ENCODE assay signal across 23 mouse cellular contexts in genomic region chr10:62316467-62316866, GRCm38 (mm10).
"Had no signal": no experiment of that assay in that cellular context is flagged by ENCODE, and none has a peak within 500 bp of the region (broad histone marks: within the 10 kb centered on the region; RNA-seq: fewer than 3 reads in every experiment).

No protein-coding gene starts in this region.

- H3K27ac ChIP-seq: heart, adult 2 months; hindbrain, embryonic 13.5 days; hindbrain, embryonic 15.5 days; hindbrain, postnatal 0 days; layer of hippocampus, adult 2 months; left cerebral cortex, adult 2 months; limb, embryonic 10.5 days; limb, embryonic 12.5 days; liver, embryonic 13.5 days; liver, embryonic 15.5 days had no signal

- H3K4me3 ChIP-seq: heart, adult 2 months; hindbrain, embryonic 13.5 days; hindbrain, embryonic 15.5 days; layer of hippocampus, adult 2 months; left cerebral cortex, adult 2 months; limb, embryonic 10.5 days; limb, embryonic 12.5 days; liver, embryonic 13.5 days; liver, embryonic 15.5 days had no signal

- H3K4me2 ChIP-seq: hindbrain, embryonic 13.5 days; hindbrain, embryonic 15.5 days; limb, embryonic 12.5 days; liver, embryonic 11.5 days; liver, embryonic 13.5 days; liver, embryonic 15.5 days had no signal

- H3K36me3 ChIP-seq: limb, embryonic 12.5 days had no signal

- ATAC-seq: hindbrain, postnatal 0 days; intestine, embryonic 16.5 days; liver, postnatal 0 days had no signal

- H3K9me3 ChIP-seq: hindbrain, embryonic 13.5 days; hindbrain, embryonic 15.5 days; limb, embryonic 10.5 days; limb, embryonic 12.5 days; liver, embryonic 13.5 days; liver, embryonic 15.5 days had no signal

- H3K4me1 ChIP-seq: hindbrain, embryonic 15.5 days had no signal

- H3K27me3 ChIP-seq: hindbrain, embryonic 13.5 days; hindbrain, embryonic 15.5 days; limb, embryonic 12.5 days; liver, embryonic 13.5 days; liver, embryonic 15.5 days had no signal

- DNase-seq: gastrocnemius, postnatal 14 days; gastrocnemius, postnatal 36 days; heart, adult 11 months; heart, adult 2 months; heart, postnatal 10 days; kidney, adult 11 months; kidney, adult 8-10 months; kidney, postnatal 10 days; kidney, postnatal 25 days; kidney, postnatal 4 days; liver; liver, embryonic 13.5 days; liver, postnatal 0 days had no signal

- H3K9ac ChIP-seq: hindbrain, embryonic 13.5 days; hindbrain, embryonic 15.5 days; limb, embryonic 12.5 days; liver, embryonic 13.5 days; liver, embryonic 15.5 days; liver, postnatal 0 days had no signal
